Mouse (Mus musculus) MEL-GATA-1-ER (cell line): Measurements from ENCODE around the gene Rnaseh2b.

Experiments used
- DNase-seq: peaks from one replicate; pipeline ENCODE4 v3.0.0-alpha.2; 2012; ENCODE audit warnings: low read depth; ENCODE audit errors: extremely low read depth

The Rnaseh2b gene

DNA sequence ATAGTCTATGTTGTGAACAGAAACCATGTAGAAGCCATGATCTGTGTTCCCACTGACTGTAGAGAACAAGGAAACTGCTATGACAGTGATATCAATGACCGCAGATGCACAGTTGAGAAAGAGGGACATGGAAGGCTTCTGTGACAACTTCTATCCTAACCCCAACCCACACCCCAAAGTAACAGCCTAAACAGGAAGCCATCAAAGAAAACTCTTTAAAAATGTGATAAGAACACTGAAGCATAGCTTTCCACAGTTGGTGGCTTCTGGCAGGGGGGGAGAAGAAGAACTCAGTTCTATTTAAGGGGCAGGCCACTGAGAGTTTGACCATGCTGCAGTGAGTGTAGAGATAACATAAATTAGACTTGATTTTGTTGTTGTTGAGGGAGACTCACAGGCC, 19.3 kb downstream of the Rnaseh2b start:
- no peak for DNase-seq

DNA sequence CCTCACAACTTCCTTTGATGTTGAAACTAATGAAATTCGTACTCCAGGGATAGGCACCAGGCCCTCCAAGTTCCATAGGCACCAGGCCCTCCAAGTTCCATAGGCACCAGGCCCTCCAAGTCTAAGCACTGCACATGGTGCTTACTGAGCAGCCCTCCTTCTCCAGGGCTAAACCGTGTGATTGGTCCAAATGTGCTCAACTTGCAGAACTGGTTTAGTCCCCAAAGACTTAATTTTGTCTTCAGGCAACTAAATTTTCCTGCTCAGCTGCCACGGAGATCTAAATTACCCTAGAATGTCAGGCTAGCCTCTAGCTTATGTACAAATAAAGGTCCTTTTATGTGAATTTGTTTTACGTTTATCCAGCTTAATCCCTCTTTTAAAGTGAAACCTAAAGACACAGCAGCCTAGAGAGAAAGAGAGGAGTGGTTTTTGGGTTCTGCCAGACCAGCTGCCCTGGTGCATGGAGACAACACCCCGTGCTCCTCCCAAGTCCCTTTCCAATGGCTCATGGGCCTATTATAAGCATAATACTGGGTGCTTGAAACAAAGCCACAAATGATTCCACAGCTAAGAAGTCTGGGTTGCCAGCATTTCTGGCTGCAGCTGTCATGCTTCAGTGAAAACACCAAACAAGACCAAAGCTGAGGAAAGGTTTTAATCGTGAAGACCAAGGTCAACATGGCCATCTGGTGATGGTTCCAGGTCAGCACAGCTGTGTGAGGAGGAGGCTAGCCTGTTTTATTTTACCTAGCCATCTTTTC, 30.4 kb downstream of the Rnaseh2b start:
- DNase-seq, result no peak

DNA sequence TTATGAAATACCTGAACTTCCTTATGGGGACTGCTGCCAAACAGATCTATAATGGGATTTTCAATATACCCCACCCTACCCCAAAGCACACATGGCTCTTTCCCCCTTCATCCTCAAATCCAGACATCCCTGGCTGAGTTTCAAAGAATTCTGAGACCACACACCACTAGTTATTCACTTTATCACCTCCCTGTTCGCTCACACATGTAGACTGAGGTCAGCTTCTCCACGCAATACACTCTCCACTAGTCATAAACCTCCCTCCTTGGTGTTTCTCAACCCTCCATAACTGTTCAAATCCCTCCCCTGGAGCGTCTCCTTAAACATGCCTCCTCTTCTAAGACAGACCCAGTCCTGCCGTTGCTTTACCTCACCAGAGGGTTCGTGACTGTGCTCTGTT, 31.1 kb downstream of the Rnaseh2b start:
- DNase-seq, result no peak

DNA sequence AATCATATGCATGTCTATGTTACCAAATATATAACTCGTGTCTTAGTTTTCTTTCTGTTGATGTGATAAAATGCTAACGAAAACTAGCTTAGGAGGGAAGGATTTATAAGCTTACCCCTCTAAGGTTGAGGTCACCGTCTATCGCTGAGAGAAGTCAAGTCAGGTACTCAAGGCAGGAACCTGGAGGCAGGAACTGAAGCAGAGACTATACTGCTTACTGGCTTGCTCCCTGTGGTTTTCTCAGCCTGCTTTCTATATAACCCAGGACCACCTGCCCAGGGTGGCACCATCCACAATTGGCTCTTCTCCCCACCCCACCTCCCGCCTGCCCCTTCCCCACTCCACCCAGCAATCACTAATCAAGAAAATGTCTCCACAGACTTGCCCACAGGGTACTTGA, 32.6 kb downstream of the Rnaseh2b start:
- no peak for DNase-seq

DNA sequence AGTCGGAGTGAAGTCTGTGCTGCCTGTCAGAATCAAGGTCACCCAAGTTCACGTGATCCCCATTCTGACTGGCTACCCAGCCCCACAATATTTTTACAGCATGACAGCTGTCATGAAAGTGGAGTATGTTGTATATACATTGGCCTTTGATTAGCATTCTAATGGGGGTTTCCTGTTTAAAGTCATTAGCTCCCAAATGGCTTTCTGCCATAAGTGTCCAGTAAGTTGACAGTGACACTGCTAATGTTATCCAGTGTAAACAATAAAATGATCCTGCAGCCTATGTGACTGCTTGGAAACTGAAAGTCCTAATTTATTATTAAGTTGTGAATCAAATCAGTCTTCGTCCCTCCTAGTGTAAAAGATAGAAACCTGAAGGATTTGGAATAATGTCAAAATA, 33.6 kb downstream of the Rnaseh2b start:
- no peak for DNase-seq

DNA sequence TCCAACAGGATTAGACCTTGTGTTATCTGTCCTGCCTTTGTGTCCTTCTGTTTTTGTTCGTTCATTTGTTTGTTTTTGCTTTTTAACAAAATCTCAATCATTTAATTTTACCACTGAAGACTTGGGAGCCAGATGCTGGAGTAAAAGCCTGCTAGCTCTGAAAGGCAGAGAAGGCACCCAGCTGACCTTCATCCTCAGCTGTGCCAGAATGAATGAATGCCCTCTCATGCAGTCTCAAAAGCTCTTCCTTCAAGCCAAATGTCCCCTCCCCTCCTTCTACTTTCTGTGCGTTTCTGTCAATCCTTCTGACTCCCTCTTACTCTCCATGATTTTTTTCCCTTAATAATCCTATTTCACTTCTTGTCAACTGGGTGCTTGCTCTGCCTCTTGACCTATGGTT, 34.8 kb downstream of the Rnaseh2b start:
- no peak for DNase-seq

DNA sequence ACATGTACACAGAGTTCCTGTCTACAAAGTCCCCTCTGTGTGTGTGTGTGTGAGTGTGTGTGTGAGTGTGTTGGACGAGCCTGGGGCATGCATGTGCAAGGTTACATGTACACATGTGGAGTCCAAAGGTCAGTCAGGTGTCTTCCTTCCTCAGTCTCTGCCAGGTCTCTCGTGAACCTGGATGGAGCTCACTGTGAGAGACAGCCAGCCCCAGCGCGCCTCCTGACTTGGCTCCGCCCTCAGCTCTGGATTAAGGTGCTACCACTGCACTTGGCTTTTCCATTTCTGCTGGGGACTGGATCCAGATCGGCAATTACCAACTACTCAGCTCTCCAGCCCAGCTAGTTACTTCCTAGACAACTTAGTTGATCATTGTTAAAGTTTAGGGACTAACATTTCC, 36.2 kb downstream of the Rnaseh2b start:
- DNase-seq, result no peak

DNA sequence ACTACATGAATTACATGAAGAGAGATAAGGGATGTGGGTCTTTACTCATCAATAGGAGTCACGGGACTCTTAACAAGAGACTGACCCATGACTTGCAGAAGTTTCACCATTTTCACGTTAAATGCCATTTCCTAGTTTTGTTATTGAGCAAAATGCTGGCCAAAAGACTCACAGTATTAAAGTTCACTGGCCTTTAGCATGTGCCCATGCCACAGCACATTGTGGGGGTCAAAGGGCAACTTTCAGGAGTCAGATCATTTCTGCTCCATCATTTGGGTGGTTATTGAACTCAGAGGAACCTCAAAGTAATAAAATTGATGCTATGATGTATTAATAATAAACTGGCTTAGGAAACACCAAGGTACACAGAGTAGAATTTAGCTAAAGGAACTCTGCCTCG, 37.2 kb downstream of the Rnaseh2b start:
- no peak for DNase-seq

DNA sequence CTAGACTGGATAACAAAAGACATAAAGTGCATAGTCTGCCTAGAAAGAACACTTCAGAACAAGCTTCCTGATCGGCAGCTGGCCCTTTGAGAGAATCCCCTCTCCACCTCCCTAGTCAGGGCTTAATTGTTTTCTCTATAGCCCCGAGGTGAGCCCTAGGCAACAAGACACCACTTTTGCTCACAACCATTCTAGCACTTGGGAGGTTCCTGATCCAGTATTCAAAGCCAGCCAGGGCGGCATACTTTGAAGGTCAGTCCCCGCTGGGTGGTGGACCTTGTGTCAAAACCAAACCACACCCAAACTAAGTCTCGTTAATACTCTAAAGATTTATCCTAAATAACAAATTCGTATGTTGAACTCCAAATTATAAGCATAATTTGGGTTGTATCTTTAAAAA, 39.1 kb downstream of the Rnaseh2b start:
- DNase-seq, result no peak

DNA sequence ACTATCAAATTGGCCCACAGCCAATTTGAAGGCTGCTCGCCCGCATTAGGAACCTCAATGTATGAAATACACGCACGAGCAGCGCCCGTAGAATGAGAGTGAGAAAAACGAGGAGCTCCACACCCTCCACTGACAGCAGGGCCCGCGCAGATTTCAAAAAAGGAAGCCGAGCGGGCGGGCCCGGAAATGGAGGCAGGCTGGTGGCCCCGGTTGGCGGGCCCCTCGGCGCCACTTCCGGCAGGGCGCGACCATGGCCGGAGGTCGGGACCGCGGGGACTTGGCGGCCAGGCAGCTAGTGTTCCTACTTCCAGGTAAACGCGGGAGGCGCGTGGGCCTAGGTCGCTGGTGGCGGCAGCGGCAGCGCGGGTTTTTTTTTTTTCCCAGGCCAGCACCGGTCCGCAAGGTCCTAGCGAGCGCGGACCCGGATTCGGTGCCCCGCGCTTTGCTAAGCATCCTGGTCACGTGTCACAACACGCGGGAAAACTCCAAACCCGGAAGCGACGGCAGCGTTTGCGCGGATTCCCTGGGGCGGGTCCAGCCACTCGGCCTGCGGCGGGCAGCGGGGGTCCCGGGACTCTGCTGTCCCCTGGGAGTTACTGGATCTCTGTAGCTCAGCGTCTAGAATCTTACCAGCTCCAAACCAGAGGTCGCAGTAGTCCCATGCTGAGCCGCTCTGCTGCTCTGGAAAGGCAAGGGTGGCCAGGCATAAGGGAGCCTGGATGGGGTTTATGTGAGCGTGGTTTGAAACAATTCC, 39.7 kb downstream of the Rnaseh2b start:
- DNase-seq, result peak; percentile 66

DNA sequence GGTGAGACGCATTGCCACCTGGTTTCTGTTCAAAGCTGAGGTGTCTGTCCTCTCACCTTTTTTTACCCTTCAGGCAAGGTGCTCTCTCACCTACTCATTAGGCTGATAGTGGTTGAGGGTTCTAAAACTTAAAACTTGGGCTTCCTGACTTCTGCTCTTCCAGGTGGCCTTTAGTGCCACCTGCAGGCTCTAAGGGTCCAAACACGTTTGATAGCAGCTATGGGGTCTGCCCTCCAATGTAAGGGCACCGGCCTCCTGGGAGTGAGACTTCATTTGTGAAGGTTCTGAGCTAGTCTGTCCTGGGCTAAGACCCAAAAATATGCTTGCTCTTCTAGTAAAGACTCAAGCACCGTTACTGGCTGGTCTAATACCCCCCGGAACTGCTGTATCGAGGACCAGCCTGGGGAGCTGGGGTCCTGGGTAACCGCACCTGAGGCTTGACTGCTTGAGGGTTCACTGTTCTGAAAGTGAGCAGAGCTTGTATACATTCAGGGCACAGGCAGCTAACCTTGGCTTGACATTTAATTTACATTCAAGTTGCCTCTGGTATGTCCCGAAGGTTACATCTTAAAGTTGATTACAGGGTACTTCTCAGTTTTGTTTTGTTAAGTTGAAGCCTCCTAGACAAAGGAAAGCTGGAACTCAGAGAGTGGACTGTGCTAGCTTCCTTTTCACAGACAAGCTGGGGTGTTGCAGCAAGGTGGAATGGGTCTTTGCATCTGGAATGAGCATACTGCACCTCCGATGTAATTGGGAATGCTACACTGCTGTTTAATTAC, 41.7 kb downstream of the Rnaseh2b start:
- no peak for DNase-seq

DNA sequence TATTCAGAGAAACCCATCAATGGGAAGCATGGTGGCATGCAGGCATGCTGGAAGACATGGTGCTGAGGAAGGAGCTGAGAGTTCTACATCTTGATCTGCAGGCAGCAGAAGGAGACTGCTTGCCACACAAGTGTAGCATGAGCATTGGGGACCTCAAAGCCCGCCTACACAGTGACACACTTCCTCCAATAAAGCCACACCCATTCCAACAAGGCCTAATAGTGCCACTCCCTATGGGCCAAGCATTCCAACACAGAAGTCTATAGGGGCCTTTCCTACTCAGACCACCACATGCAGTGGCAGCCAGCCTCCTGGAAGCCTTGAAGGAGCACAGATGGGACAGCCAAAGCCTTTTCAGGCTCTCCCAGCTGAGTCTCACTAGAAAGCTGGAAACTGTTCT, 46.8 kb downstream of the Rnaseh2b start:
- DNase-seq, result no peak

DNA sequence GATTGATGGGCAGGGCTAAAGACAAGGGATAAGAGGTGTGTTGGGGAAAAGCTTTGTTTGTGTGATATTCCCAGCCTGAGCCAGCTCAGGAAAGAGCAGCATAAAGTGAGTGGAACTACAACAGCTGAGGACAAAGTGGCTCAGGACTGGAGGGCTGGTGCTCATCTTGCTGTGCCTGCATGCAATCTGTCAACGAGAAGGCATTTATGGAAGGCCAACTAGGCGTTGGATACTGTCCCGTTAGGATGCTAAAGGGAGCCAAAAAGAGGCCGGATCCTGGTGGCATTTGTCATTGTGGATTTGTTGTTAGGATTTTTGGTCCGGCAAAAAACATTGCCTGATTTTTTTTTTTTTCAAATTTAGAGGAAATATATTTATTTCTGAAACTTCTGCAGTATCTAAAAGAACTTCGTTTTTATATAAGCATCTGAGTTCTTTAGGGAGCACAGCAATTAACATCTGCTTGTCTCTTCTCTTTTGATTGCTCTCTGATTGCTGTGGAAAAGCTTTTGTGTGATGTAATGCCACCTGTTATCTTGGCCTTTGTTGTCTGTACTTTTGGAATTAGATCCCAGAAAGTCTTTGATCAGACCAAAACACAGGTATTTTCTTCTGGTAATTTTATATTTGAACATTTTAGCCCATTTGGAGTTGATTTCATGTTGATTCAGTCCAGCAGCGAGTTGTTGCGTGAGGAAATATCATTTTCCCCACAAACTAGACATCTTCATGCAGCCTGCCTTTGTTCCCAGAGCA, 49.7 kb downstream of the Rnaseh2b start:
- no peak for DNase-seq

DNA sequence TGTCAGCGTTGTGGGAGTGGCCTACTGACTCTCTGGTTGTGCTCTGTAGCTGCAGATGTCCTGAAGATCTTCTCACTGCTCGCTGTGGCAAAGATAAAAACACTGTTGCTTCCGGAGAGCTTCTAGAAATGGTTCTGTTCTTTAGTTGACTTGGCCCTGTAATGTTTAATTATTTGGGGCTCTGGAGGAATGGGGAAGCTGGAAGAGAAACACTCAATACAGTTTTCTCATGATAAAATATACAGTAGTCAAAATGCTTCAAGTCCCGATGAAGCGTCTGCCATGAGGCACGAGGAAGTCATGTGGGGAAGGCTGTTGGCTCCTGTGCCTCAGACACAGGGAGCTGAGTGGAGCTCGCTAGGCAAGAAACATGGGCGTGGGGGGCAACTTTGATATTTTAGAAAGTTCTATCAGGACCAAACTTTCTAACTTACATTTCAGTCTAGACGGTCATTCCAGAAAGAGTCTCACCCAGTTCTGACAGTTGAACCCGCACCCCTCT, 50.3 kb downstream of the Rnaseh2b start:
- DNase-seq, result peak; percentile 89

DNA sequence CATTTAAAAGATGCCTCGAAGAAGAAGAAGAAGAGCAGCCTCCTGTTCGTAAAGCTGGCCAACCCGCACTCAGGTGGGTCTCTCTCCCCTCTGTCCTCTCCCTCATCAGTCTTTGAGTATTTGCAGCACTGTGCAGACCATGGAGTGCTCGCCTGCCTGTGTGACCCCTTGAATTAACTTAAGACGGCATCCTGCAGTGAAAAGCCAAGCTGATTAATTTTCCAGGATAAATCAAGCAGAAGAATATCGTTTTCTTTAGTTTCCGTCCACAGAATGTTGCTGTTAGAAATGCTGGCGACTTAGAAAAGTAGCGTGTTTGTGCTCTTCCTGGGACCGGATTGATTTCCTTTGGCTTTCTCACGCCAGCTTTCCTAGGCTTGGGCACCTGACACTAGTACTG, 54.2 kb downstream of the Rnaseh2b start:
- no peak for DNase-seq

DNA sequence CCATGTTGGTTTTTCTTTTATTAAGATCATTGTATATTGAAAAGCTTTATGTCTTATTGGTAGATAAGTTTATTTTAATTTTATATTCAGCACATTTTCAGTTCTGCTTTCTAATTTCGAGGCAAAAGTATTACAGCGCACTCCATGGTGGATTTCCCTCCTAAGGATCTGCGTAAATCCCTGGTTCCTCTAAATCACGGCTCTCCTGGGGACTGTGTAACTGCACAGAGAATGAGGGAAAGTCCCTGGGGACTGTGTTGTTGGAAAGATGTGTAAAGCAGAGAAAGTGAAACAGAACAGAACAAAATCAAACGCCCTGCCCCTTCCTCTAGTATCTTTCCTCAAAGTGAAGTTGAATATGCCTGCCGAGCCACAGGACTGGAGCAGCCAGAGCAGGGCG, 54.7 kb downstream of the Rnaseh2b start:
- no peak for DNase-seq

DNA sequence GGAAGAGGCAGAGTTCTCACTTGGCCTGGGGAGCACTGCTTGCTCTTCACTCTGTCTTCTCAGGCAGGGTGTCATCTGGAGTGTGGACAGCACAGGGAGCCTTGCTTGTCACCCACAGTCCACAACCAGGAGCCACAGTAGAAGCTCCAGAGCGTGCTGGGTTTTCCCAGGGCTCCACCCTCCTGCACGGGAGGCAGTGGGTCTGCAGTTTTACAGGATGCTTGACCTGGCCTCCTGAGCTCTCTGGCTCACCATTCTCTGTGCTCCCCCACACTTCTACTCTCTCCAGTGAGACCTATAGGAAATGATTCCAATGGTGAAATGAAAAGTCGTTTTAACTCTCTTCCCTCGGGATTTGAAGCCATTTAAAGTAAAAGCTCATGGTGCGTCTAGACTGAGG, 57.4 kb downstream of the Rnaseh2b start:
- DNase-seq, result no peak

DNA sequence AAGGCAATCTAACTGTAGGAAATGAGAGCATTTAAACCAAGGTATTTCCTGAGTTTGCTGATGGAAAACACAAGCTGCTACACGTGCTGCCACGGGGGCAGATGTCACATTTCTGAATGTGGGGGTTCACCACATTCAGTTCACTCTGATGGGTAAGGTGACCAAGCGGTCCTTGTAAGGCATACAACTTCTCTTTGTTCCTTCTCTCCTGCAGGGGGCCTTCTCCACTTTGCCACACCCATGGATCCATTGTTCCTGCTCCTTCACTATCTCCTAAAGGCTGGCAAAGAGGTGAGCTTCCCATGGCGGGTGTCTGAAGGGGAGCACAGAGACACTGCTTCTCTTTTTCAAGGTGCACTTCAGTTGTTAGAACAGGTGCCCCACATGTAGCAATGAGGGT, 57.8 kb downstream of the Rnaseh2b start:
- no peak for DNase-seq

DNA sequence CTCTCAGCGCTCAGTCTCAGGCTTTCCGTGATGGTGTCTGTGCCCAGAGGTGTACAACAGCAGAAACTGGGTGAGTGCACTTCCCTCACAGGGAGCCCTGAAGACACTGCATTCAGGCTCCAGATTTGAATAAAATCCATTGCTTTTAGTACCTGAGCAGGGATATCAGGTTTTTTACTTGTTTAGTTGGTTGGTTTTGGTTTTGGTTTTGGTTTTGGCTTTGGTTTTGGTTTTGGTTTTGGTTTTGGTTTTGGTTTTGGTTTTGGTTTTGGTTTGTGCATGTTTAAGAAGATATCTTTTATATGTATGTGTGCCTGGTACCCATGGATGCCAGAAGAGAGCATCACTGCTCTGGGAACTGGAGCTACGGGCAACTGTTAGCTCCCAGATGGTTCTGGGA, 58.5 kb downstream of the Rnaseh2b start:
- DNase-seq, result no peak

DNA sequence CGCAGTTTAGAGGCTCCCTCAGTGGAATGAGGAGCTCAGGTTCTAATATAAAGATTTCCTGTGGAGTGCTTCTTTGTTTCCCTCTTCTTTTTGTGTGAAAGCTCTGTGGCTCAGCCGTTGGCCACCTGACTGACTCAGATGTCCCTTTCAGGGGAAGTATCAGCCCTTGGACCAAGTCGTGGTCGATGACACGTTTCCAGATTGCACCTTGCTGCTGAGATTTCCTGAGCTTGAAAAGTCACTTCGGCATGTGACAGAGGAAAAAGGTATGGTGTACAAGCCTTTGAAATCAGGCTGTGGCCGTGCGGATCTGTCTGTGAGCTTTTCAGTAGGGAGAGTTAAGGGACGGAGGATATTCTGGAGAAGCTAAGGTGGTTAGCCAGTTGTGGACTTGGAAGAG, 61.0 kb downstream of the Rnaseh2b start:
- DNase-seq, result no peak

DNA sequence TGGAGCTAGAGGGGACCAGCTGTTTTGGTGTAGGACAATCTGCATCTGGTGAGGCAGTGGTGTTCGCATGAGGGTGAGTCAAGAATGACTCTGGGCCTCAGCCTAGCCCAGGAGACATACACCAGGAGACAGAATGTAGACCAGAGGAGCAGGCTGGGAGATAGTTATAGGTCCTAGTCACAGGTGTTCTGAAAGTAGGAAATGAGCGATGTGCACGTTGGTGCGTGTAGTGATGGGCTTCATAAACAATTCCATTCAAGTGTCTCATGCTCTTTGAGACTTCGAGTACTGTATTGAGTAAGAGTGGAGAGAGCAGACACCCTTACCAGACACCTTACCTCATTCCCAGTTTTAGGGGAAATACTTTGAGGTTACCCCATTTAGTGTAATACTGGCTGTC, 61.4 kb downstream of the Rnaseh2b start:
- no peak for DNase-seq
